Mouse (Mus musculus): ENCODE measurements around the gene 1700057G04Rik. TPM values are rescaled to one million over a fixed set of nuclear protein-coding genes. Genes with fewer than 3 reads are reported as not detected.

Gene 1700057G04Rik
- polyA plus RNA-seq, 1 experiment from 2014 or later = not detected

DNA sequence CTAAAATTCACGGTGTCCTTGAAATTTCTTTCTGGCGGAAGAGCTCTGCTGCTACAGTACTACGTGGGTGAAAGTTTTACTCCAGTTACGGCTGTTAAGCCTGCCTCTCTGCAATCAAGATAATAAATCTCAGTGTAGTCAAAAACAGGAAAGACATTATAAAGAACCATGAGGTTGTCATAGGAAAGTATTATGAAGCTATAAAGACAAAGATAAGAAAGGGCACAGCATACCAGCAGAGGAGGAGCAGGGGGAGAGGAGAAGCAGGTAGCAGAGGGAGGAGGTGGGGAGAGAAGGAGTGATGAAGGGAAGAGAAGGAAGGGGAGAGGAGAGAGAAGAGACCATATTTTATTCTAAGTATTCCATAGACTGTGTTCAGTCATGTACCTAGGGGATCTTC, 64.7 kb downstream of the 1700057G04Rik start:
- no peak for ATAC-seq (ENCODE audit: low FRiP score, low read depth)
- Histone ChIP-seq H3K4me1 (no peaks in the 10 kb centered on the region), H3K9ac (replicated peaks) (no peak overlapping the region), H3K9me3 (no peaks in the 10 kb centered on the region), H3K27ac (replicated peaks) (no peak overlapping the region), H3K36me3 (no peaks in the 10 kb centered on the region), H3K4me2 (replicated peaks) (no peak overlapping the region), H3K27me3 (no peaks in the 10 kb centered on the region), H3K4me3 (no peak overlapping the region)
- 87% methylated on average over 4 of the region's 4 CpGs for WGBS

DNA sequence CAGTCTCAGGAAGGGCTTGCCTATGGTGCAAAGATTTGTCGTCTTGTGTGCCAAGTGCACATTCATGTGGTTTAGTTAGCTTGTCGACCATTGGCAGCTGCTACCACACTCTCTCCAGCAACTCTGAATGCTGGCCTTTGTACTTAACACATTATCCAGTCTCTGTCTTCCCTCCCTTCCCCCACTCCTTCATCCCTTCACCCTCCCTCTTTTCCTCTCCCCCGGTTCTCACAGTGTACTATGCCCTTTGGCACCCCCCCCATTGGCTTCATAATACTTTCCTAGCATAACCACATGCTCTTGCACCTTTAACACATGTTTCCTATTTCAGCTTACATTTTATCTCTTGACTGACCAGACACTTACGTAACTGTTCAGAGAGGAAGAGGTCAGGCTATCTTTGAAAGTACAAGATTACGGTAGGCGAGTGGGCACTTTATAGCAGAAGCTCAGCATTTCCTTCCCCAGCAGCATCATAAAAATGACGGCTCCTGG, 65.6 kb downstream of the 1700057G04Rik start:
- Histone ChIP-seq H3K9me3 (no peaks in the 10 kb centered on the region), H3K4me2 (replicated peaks) (no peak overlapping the region), H3K36me3 (no peaks in the 10 kb centered on the region), H3K4me3 (no peak overlapping the region), H3K27me3 (no peaks in the 10 kb centered on the region), H3K9ac (replicated peaks) (no peak overlapping the region), H3K27ac (replicated peaks) (no peak overlapping the region), H3K4me1 (no peaks in the 10 kb centered on the region)
- no peak for ATAC-seq (ENCODE audit: low FRiP score, low read depth)
- 74% methylated on average over 7 of the region's 7 CpGs for WGBS

- WGBS = 75% methylated on average over 8 of the region's 8 CpGs
- no peak overlapping the region for H3K27ac ChIP-seq (replicated peaks)
- ATAC-seq (ENCODE audit: low FRiP score, low read depth) = no peak
Measured at GRCm38 (mm10) chr9:92375378-92375777, 66.2 kb downstream of the 1700057G04Rik start.

GRCm38 (mm10) chr9:92377967-92378366, 68.8 kb downstream of the 1700057G04Rik start:
- Histone ChIP-seq H3K9me3 (no peaks in the 10 kb centered on the region), H3K27ac (replicated peaks) (no peak overlapping the region), H3K4me3 (no peak overlapping the region), H3K36me3 (no peaks in the 10 kb centered on the region), H3K27me3 (no peaks in the 10 kb centered on the region), H3K4me2 (replicated peaks) (no peak overlapping the region), H3K4me1 (no peaks in the 10 kb centered on the region), H3K9ac (replicated peaks) (no peak overlapping the region)
- no peak for ATAC-seq (ENCODE audit: low FRiP score, low read depth)
- WGBS = 71% methylated on average over 1 of the region's 1 CpGs

More at GRCm38 (mm10) chr9:92375378-92375777, 66.2 kb downstream of the 1700057G04Rik start:
- no peak overlapping the region for H3K4me2 ChIP-seq (replicated peaks)
- H3K27me3 ChIP-seq = no peaks in the 10 kb centered on the region
- H3K36me3 ChIP-seq = no peaks in the 10 kb centered on the region
- H3K4me3 ChIP-seq = no peak overlapping the region
- H3K4me1 ChIP-seq = no peaks in the 10 kb centered on the region
- no peak overlapping the region for H3K9ac ChIP-seq (replicated peaks)
- no peaks in the 10 kb centered on the region for H3K9me3 ChIP-seq

DNA sequence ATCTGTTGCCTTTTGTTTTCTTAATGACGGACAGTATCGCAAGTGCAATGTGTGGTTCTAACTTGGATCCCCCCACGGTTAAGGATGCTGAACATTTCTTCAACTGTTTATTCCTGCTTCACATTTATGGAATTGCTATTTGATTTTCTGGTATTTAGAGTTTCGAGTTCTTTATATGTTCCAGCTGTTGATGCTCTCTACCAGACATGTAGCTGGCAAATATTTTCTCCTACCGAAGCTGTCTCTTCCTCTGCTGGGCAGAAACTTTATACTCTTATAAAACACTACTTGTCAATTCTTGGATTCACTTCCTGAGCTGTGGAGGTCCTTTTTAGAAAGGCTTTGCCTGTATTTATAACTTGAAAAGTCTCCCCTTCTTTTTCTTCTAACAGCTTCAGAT, 70.1 kb downstream of the 1700057G04Rik start:
- no peak for ATAC-seq (ENCODE audit: low FRiP score, low read depth)
- H3K36me3 ChIP-seq = no peaks in the 10 kb centered on the region
- WGBS = 88% methylated on average over 5 of the region's 5 CpGs
- no peaks in the 10 kb centered on the region for H3K27me3 ChIP-seq
- no peak overlapping the region for H3K4me2 ChIP-seq (replicated peaks)
- H3K9ac ChIP-seq (replicated peaks) = no peak overlapping the region
- H3K27ac ChIP-seq (replicated peaks) = no peak overlapping the region
- no peaks in the 10 kb centered on the region for H3K9me3 ChIP-seq
- H3K4me1 ChIP-seq = no peaks in the 10 kb centered on the region
- H3K4me3 ChIP-seq = no peak overlapping the region

DNA sequence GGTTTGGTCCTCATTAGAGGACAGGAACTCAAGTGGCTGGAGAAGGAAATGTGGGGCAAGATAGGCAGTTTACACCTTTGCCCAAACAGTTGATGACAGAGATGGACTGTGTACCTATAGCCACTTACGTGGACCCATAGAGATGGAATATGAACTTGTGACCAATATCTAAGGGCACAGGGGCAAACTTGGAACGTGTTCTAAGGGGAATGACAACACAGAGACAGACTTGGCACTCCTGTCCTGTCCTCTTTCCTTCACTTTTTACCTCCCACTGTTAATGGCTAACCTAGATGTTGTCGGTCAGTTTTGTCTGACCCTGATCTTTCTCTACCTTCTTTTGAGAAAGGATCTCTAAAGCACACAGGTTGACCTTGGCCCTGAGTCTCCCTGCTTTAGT, 74.2 kb downstream of the 1700057G04Rik start:
- Histone ChIP-seq H3K4me2 (replicated peaks) (no peak overlapping the region), H3K4me3 (no peak overlapping the region), H3K9me3 (no peaks in the 10 kb centered on the region), H3K27ac (replicated peaks) (no peak overlapping the region), H3K4me1 (no peaks in the 10 kb centered on the region), H3K27me3 (no peaks in the 10 kb centered on the region), H3K36me3 (no peaks in the 10 kb centered on the region), H3K9ac (replicated peaks) (no peak overlapping the region)
- ATAC-seq (ENCODE audit: low FRiP score, low read depth) = no peak
- 77% methylated on average over 3 of the region's 3 CpGs for WGBS

- no peaks in the 10 kb centered on the region for H3K36me3 ChIP-seq
- no peak overlapping the region for H3K4me3 ChIP-seq
- H3K27ac ChIP-seq (replicated peaks) = no peak overlapping the region
- 77% methylated on average over 3 of the region's 3 CpGs for WGBS
- H3K4me2 ChIP-seq (replicated peaks) = no peak overlapping the region
- no peaks in the 10 kb centered on the region for H3K9me3 ChIP-seq
- H3K27me3 ChIP-seq = no peaks in the 10 kb centered on the region
- no peak for ATAC-seq (ENCODE audit: low FRiP score, low read depth)
- H3K9ac ChIP-seq (replicated peaks) = no peak overlapping the region
- H3K4me1 ChIP-seq = no peaks in the 10 kb centered on the region
Measured at GRCm38 (mm10) chr9:92384401-92384800, 75.2 kb downstream of the 1700057G04Rik start.

- no peak overlapping the region for H3K9ac ChIP-seq (replicated peaks)
- 100% methylated on average over 1 of the region's 1 CpGs for WGBS
- H3K4me3 ChIP-seq = no peak overlapping the region
- H3K27me3 ChIP-seq = no peaks in the 10 kb centered on the region
- H3K36me3 ChIP-seq = no peaks in the 10 kb centered on the region
- H3K4me2 ChIP-seq (replicated peaks) = no peak overlapping the region
- no peak overlapping the region for H3K27ac ChIP-seq (replicated peaks)
- H3K9me3 ChIP-seq = no peaks in the 10 kb centered on the region
- H3K4me1 ChIP-seq = no peaks in the 10 kb centered on the region
- ATAC-seq (ENCODE audit: low FRiP score, low read depth) = no peak
Measured at GRCm38 (mm10) chr9:92385831-92386230, 76.7 kb downstream of the 1700057G04Rik start.

- no peak overlapping the region for H3K4me3 ChIP-seq
- no peaks in the 10 kb centered on the region for H3K4me1 ChIP-seq
- no peaks in the 10 kb centered on the region for H3K27me3 ChIP-seq
- no peak overlapping the region for H3K9ac ChIP-seq (replicated peaks)
- WGBS = 74% methylated on average over 1 of the region's 1 CpGs
- no peak overlapping the region for H3K27ac ChIP-seq (replicated peaks)
- H3K4me2 ChIP-seq (replicated peaks) = no peak overlapping the region
- ATAC-seq (ENCODE audit: low FRiP score, low read depth) = no peak
- H3K9me3 ChIP-seq = no peaks in the 10 kb centered on the region
- no peaks in the 10 kb centered on the region for H3K36me3 ChIP-seq
Measured at GRCm38 (mm10) chr9:92386871-92387270, 77.7 kb downstream of the 1700057G04Rik start.

DNA sequence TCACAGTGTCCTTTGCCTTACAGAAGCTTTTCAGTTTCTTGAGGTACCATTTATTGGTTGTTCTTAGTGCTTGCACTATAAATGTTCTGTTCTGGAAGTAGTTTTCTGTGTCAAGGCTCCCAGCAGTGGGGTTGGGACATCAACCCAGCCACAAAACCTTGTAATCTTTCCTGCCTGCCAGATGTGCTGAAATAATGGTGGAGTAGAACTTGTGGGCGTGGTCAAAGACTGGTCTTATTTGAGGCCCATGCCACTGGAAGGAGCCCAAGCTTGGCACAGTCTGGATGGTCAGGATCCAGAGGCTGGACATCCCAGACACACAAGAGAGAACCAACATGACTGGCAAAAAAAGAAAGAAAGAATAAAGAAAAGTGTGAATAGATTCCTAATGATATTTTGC, 78.2 kb downstream of the 1700057G04Rik start:
- Histone ChIP-seq H3K27ac (replicated peaks) (no peak overlapping the region), H3K9me3 (no peaks in the 10 kb centered on the region), H3K4me3 (no peak overlapping the region), H3K9ac (replicated peaks) (no peak overlapping the region), H3K4me2 (replicated peaks) (no peak overlapping the region), H3K36me3 (no peaks in the 10 kb centered on the region), H3K4me1 (no peaks in the 10 kb centered on the region), H3K27me3 (no peaks in the 10 kb centered on the region)
- ATAC-seq (ENCODE audit: low FRiP score, low read depth) = no peak
- WGBS = 85% methylated on average over 1 of the region's 1 CpGs

GRCm38 (mm10) chr9:92402628-92403027, 93.5 kb downstream of the 1700057G04Rik start:
- ATAC-seq (ENCODE audit: low FRiP score, low read depth) = no peak
- Histone ChIP-seq H3K9ac (replicated peaks) (no peak overlapping the region), H3K27me3 (no peaks in the 10 kb centered on the region), H3K4me1 (no peaks in the 10 kb centered on the region), H3K9me3 (no peaks in the 10 kb centered on the region), H3K36me3 (no peaks in the 10 kb centered on the region), H3K27ac (replicated peaks) (no peak overlapping the region), H3K4me3 (no peak overlapping the region), H3K4me2 (replicated peaks) (no peak overlapping the region)
- 91% methylated on average over 5 of the region's 5 CpGs for WGBS
